Mouse (Mus musculus): ENCODE measurements around the gene Micu1.

The Micu1 gene

DNA sequence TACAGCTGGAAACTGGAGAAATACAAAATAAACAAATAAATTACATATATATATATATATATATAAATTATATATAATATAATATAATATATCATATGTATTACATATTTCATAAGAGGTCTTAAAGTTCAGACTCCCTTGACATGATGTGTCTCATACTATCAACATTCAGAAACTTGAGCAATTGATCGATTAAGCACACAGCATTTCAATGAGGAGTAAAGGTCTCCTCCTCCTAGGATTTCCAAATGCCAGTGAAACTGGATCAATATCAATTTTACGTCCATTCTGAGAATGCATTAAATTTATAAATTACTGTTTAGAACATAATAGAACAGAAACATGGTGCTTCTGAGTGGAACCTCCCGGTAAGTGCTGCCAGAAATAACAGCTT lies 71.9 kb downstream of the Micu1 start:
- CTCF ChIA-PET, result no interaction called here

DNA sequence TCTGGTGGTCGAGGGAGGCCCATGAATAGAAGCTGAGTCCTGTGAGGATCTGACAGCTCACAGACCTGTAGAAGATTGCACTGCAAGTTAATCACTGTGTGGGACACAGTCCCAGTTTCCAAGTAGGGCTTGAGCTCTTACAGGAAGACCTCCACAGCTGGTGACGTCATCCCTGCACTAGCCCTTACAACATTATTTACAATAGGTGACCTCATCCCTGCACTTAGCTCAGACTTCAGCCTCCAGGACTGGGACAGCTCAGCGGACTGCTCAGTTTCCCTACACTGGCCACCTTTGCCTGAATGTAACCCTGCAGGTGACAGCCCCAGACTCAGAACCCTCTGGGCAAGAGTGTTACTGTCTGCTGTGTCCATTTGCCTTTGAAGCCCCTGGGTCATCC lies 75.0 kb downstream of the Micu1 start:
- CTCF ChIA-PET, result no interaction called here

DNA sequence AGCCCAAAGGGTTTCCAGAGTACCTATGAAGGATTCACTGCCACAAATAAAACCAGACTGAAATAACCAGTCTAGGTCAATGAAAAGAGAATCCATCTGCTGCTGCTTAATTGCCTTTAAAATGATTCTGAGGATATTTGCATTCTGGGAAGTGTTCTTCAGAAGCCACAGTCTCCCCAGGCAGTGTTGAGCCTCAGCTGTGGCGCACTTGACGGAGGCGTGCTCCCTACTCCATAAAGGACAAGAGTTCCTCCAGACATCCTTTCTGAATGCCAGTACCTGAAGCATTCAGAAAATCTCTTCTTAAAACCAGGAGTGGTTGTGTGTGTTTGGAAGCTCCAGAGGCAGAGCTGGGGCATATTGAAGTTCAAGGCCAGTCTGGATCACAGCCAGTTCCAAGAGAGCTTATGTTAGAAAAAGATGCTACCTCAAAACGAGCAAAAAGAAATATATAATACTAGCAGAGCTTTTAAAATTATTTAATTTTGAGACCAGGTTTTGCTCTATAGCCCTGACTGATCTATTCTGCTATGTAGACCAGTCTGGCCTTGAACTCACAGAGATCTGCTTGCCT lies 75.9 kb downstream of the Micu1 start:
- CTCF ChIA-PET, result no interaction called here

DNA sequence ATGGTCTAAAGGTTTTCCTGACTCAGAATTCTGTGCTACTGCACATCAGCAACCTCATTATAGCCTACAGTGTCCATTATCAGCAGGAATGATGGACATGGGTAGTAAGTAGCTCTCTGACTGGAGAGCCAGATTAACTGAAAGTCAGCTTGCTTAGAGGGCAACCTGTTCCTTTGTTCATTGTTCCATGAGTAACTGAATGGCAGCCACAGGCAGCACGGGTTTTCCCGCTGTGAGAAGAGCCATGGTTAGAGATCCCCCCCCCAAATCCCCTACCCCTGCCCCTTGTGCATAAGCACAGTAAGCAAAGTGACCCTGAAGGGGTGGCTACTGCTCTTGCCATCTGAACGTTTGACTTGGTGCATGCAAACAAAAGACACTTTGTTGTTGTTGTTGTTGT lies 78.4 kb downstream of the Micu1 start:
- CTCF ChIA-PET, result no interaction called here

DNA sequence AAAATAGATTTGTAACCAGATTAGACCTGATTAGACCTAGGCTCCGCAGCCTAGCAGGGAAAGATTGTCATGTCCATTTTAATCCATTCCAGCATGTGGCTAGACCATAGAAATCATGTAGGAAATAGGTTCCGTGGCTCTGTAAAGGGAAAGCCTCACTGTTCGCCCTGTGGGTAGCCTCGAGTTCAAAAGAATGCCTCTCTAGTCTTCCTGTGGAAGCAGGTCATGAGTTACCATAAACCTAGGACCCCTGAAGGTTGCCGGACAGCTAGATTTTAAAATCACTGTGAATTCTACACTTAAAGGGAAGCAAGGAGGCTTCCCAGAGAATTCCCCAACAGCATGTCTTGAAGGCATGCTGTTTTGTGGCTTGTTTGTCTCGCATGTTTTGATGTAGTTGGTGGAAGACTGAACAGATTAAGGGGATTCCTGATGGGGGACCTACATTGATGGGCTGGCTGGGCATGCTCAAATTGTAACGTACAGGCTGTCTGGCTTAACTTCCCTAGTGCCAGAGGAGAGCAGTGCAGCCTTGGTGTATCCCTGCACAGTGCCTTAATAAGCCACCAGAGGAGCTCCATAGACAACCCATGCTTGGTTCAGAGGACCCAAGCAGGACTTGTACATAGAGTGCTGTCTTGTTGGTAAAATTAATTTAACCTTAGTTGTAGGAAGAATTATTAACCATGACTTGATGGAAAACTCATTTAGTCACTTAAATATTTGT lies 79.1 kb downstream of the Micu1 start:
- CTCF ChIA-PET, result no interaction called here

DNA sequence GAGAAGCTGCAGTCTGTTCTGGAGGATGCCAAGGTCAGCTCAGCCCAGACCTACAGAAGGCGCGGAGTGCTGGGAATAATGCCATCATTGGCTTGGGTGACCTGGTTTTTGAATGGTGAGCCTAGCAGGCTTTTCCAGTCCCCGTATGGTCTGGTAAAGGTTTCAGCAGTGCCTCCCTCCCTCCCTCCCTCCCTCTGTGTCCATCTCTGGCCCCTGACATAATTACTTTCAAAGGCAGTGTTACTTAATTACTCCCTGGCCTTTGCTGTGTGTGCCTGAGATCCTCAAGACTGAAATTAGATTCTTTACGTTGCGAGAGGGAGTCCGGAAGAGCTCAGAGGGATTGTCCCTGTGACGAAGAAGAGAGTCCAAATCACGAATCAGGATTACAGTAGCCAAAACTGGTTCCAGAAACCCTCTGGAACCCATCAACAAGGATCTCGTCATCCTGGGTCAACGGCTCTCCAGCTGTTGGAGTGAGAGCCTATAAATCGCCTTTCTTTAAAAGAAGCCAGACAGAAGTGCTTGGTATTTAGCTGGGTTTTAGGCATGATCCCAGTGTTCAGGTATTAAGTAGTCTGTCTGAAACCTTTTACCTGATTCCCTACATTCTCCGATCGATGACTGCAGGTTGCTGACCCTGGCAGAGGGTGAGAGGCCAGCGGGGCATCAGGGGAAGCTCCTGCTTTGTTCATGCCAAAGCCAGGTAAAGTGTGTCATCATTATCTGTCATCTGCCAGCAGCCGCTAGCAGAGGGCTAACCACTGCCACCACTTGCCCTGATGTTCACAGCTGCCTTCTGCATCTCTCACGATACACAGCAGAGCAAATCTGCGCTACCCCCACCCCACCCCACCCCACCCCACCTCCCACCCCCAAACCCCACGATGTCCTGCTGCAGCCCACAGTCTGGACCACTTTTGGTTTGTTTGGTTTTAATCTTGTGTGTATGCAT lies 82.7 kb downstream of the Micu1 start:
- CTCF ChIA-PET, result interaction anchor here (0.6 kb wide), 1 partner anchor 188 kb away, joined by 4 read pairs; no protein-coding TSS in a partner anchor

DNA sequence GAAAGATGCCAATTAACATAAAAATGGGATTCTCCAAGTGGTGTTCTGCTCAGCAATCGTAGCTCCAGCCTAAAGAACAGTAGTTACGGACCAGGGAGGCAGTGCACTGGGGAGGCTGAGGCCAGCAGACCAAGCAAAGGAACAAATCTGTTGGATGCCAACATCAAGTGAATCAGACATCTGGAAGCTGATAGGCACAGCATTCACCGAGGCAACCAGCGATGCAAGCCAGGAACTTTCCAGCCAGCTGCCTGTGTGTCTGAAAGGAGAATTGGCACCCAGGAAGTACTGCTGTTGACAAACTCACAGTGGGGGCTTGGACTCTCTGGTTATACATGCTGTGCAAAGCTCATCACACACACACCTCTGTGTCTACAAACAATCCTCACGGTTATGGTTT lies 84.0 kb downstream of the Micu1 start:
- CTCF ChIA-PET, result no interaction called here

DNA sequence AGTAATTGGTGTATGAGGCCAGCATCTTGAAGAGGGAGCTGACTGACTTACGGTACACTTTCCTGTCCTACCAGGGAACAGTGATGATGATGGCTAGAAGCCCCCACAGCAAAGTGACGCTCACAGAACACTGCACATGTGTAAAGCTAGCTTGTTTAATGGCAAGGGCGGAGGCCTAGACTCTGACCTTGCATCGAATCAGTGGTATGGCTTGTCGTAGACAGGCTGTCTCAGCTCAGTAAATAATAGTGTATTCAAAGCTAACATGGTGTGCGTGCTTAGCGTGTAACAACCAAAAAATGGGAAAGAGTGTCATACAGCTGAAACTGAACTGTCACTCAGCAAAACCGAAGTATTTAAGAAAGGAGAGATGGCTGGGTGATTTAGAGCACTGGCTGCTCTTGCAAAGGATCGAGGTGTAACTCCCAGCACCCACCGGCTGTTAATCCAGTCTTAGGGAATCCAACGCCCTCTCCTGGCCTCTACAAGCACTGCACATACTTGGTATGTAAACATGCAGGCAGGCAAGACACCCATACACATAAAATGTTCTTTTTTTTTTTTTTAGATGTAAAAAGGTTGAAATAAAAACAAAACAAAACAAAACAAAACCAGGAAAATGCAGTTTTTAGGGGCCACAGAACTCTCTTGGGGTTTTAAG lies 85.0 kb downstream of the Micu1 start:
- CTCF ChIA-PET, result no interaction called here

DNA sequence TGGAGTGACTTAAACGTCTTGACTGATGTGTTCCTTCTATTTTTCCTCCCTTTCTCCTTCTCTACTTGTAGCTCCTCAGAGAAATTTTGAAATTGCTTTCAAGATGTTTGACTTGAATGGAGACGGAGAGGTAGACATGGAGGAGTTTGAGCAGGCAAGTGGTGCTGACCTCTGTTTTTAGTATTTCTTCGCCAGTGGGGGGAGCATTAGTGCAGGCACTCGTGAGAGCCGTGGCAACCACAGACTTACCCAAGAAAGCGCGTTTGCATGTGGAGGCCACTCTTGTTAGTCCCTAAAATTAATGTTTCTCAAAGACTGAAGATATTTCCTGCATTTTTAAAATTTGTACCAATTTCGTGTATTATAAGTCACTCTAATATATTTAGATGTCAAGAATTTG lies 85.6 kb downstream of the Micu1 start:
- CTCF ChIA-PET, result no interaction called here

DNA sequence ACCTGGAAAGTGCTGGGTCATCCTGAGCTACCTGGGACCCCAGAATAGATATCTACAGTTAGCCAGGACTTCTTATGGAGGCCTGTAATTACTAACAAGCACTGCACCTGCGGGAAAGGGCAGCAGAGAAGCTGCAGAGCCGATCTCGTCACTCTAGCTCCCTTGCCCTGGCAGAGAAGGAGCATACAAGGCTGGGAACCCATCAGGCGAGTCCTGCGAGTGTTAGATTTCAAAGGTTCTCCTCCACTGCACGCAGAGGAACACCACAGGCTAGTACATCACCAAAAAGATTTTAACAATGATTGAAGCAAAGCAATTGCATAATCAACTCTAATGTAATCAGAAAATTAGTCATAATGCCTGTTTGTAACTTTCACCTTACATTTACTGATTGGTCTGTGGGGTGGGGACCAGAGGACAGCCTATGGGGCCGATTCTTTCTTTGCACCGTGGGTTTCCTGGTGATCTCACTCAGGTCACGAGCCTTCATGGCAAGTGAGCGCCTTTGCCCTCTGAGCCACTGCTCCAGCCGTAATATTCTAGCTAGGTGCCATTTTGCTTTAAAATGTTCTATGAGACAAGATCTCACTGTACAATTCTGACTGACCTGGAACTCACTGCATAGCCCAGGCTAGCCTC lies 88.1 kb downstream of the Micu1 start:
- CTCF ChIA-PET, result no interaction called here

DNA sequence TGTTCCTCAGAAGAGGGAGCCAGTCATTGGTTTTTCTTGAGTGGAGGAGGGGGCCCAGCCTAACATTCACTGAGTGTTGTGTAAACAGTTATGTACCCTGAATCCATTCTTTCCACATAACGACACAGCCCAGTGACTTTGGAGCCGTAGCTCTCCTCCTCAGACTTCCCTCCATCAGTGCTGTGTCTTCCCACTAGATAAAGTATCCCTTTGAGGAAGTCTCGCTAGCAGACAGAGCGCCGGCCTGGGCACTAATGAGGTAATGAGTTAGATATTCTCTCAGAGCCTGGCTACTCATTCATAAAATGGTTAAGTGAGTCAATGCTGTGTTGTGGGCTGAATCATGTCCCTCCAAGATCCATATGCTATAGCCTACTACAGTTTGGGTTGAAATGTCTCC lies 89.6 kb downstream of the Micu1 start:
- CTCF ChIA-PET, result no interaction called here

DNA sequence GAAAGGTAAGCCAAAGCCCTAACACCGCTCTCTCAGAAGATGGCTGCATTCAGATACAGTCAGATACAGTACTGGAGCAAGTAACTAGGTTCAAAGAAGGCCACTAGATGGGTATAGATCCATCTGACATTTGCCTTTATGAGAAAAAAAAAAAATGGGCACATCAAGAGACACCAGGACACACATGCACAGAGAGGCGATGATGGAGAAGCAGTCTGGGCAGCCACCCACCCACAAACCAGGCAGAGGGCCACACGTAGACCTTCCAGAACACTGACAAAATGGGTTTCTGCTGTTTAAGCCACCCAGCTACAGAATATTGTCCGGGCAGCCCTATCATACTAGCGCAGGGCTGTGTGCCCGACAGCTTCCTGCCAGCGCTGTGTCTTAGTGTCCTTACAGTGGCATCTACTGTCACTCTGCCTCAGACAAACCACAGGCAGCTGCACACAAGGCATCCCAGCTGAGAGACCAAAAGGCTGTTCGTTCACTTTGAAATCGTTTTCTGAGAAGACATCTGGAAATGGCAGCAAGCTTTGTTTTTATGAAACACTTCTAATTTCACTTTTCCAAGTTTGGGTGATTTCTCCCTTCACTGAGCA lies 90.4 kb downstream of the Micu1 start:
- CTCF ChIA-PET, result no interaction called here

DNA sequence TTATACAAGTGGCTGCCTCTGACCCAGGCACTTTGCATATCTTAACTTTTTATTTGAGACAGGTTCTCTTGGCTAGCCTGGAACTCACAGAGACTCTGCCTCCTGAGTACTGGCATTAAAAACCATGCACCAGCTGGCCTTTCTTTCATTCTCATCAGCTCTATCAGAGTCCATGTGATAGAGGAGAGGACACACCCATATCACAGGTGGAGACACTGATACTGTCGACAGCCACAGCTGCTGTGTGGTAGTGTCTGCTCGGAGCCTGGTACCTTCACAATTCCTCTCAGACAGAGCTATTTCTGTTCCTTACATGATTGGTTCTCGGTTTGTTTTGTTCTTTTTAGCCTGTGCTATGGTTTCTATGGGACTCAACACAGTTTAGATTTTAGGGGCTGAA lies 91.2 kb downstream of the Micu1 start:
- CTCF ChIA-PET, result no interaction called here

DNA sequence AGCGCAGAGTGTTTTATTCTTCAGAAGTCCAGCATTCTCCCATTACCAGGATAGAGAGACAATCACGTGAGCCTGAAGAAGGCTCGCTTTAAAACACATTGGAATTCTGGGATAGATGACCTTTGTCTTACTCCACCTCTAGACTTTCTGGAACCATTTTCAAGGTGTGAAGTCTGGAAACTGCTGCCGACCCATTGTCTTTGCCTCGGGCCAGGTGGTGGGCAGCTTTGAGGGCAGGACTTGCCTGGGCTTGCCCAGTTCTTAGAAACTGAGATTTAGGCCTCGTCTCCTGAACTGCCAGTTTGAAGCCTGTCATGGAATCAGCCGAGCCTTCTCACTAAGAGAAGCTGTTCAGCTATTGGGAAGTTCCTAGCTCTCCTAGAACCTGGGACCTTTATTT lies 92.8 kb downstream of the Micu1 start:
- CTCF ChIA-PET, result no interaction called here

DNA sequence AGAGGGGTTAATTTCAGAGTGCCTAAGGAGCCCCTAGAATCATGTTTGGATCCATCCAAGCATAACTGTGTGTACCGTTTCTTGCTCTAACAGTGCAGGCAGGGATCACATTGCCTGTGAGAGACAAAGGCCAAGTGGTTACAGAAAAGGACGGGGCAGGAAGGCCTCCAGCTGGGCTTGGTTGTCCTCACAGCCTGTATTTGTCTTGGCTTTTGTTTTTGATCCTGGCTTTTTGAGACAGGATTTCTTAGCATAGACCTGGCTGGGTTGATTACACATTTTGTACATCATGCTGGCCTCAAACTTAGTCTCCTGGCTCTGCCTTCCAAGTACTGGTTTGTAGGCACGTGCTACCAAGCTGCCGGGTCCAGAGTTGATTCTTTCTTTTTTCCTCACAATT lies 93.6 kb downstream of the Micu1 start:
- CTCF ChIA-PET, result no interaction called here

DNA sequence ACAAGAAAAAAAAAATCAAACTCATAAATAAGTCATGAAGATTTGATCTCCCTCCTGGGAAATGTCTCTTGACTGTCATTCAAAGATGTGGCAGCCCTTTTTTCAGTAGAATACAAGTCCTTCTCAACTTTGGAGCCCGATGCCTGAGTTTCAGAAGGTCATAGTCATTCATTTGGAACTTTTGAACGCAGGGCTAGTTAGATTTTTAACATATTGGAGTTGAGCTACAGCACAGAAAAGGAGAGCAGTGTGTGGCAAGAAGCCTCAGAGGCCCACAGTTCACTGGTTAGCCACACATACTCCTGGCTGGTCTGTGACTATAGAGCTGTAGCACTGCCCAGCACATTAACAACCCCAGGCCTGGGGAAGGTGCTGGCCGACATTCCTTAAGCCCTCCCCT lies 96.1 kb downstream of the Micu1 start:
- CTCF ChIA-PET, result no interaction called here

DNA sequence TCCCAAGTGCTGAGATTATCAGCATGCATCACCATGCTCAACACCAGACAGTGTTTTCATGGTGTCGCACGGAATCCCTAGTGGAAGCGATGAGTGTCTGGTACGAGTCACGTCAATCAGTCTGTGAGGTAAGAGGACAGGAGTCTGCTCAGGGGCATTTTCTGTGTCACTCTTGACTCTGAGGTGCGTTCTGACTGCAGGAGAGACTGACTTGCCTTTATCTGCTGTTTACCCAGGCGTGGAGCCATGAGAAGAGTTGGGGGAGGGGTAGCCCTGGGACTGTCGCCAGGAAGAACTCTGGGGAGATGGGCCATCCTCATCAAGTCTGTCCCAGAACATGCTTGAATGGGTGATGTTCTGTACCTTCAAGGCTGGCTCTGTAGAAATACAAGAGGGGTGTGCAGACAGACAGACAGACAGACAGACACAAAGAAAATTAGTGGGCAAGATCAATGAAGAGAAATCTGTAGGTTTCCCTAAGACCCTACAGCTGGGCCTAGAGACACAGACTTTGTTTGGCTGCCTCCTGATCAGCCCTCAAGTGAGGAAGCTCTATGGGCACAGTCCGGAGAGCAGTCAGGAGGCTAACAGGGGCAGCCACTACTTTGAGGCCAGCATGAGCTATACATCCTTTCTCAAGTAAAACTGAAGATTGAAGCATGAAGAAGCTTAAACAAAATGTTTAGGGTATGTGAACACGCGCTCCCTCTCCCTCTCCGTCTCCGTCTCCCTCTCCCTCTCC lies 97.2 kb downstream of the Micu1 start:
- CTCF ChIA-PET, result no interaction called here

DNA sequence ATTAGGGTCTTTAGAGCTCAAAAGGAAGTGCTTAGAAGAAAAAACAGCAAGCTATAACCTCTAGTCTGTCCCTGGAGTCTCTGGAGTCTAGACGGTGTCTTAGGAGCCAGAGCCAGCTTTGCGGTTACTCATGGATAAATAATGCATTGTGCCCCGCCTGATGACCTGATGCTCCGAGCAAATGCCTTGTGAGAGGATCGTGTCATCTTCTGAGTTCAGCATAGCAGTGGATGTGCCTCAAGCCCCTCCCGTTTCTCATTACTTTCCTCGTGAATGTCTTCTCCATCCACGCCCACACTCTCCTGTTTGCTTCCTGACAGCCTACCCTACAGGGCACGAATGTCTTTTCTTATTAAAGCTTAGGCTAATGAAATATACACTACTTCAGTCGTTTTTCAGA lies 97.9 kb downstream of the Micu1 start:
- CTCF ChIA-PET, result no interaction called here

DNA sequence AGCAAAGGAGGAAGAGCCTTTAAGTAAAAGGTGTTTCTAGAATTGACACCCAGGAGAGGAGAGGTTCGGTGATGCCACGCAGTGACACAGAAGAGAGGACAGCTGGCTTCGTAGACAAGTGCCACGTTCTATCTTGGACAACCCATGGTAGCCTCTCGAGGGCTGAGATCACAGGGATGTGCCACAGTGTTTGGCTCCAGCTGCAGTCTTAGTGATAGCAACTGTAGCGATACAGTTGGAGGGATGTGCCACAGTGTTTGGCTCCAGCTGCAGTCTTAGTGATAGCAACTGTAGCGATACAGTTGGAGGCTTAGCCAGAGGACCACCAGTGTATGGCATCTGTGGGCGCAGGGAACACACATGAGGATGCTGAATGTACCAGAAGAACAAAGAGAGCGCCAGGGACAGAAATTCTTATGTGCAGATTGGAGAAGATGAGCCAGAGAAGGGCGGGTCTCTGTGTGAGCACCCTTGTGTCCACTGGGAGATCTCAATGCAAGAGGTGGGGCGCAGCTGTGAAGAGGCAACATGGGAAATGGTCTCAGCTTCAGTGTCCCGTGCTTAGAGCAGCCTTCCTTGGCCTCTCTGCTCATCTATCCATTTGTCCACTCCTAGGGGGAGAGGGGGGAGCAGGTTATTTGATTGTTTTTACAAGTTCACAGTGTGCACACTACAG lies 98.7 kb downstream of the Micu1 start:
- CTCF ChIA-PET, result no interaction called here

DNA sequence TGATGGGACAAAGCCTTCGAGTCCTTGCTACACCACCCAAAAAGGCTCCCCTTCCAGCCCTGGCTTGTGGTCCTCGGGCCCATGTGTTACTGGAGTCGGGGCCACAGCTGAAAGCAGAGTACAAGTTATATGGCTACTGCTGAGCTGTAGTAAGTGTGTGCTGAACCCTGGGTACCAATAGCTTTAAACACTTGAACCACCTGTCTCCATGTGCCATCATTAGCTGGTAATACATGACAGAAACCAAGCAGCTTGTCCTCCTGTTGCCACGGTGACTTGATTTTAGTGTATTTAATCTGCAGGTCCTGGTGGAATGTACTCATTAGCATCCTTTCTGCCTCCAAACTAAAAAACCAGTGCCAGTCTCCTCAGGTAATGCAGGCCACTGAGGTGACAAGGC lies 106.4 kb downstream of the Micu1 start:
- CTCF ChIA-PET, result no interaction called here

Measured in spleen, embryonic (tissue).